Mouse (Mus musculus) olfactory bulb, adult 2 months (tissue): Measurements from ENCODE around the gene Egf. TPM values are rescaled to one million over a fixed set of nuclear protein-coding genes. Genes with fewer than 3 reads are reported as not detected.

Experiments used
- H3K27ac ChIP-seq: fragments of 200-500 bp; 2 replicates; pipeline ENCODE4 v1.5.1; 2012; ENCODE audit warnings: low read depth, low read length; ENCODE audit not compliant: insufficient read depth
- H3K4me1 ChIP-seq: fragments of 200-500 bp; 2 replicates; pipeline ENCODE4 v1.6.1; 2012; ENCODE audit warnings: low read length; ENCODE audit not compliant: control insufficient read depth, insufficient read depth
- H3K4me3 ChIP-seq: fragments of 200-500 bp; 2 replicates; pipeline ENCODE4 v1.5.1; 2012; ENCODE audit warnings: mild to moderate bottlenecking, low read depth, low read length, moderate library complexity; ENCODE audit not compliant: insufficient read depth
- CTCF ChIP-seq: fragments of 200-500 bp; IDR thresholded peaks from 2 replicates; pipeline ENCODE4 v1.5.1; 2012; ENCODE audit warnings: low read depth, mild to moderate bottlenecking, low read length, moderate library complexity; ENCODE audit not compliant: insufficient read depth
- POLR2A ChIP-seq: fragments of 200-500 bp; IDR thresholded peaks from 2 replicates; pipeline ENCODE4 v1.6.1; 2012; ENCODE audit warnings: mild to moderate bottlenecking, low read depth, low read length, moderate library complexity; ENCODE audit not compliant: insufficient read depth
- WGBS: fragments of 180-500 bp; shearing (Covaris S2); methylation state at CpG from one replicate; pipeline ENCODE4 v1.1.7; 2018; 5-methylcytosine and 5-hydroxymethylcytosine counted together
- polyA plus RNA-seq: library from polyadenylated mRNA; stranded (reverse); fragments of >200 nt; gene quantifications from 2 replicates; pipeline ENCODE4 v1.2.4, GENCODE M21; 2012; ENCODE audit warnings: low replicate concordance; ENCODE audit not compliant: missing spikeins, insufficient read depth, insufficient read length

The Egf gene
- polyA plus RNA-seq, 1 experiment: not detected

- 63% methylated on average over 2 of the region's 2 CpGs for WGBS
- Histone ChIP-seq H3K4me3 (no peak overlapping the region), H3K27ac (no peak overlapping the region), H3K4me1 (no peaks in the 10 kb centered on the region)
- TF ChIP-seq CTCF: no peak
- no peak for TF ChIP-seq POLR2A
Observed at GRCm38 (mm10) chr3:129663906-129664305, 91.2 kb downstream of the Egf start.

GRCm38 (mm10) chr3:129658776-129659175 is 96.3 kb downstream of the Egf start:
- H3K4me3 ChIP-seq: no peak overlapping the region
- H3K27ac ChIP-seq: no peak overlapping the region
- H3K4me1 ChIP-seq: no peaks in the 10 kb centered on the region
- TF ChIP-seq POLR2A (no peak), CTCF (no peak)
- 89% methylated on average over 7 of the region's 7 CpGs for WGBS

GRCm38 (mm10) chr3:129657775-129658174 is 97.3 kb downstream of the Egf start:
- H3K4me1 ChIP-seq: no peaks in the 10 kb centered on the region
- WGBS: 94% methylated on average over 11 of the region's 11 CpGs
- no peak overlapping the region for H3K4me3 ChIP-seq
- TF ChIP-seq CTCF (no peak), POLR2A (no peak)
- H3K27ac ChIP-seq: no peak overlapping the region

- no peak overlapping the region for H3K4me3 ChIP-seq
- H3K27ac ChIP-seq: no peak overlapping the region
- TF ChIP-seq POLR2A (no peak), CTCF (no peak)
- H3K4me1 ChIP-seq: no peaks in the 10 kb centered on the region
- 85% methylated on average over 9 of the region's 9 CpGs for WGBS
Observed at GRCm38 (mm10) chr3:129657222-129657621, 97.9 kb downstream of the Egf start.

- 85% methylated on average over 4 of the region's 4 CpGs for WGBS
- H3K4me1 ChIP-seq: no peaks in the 10 kb centered on the region
- TF ChIP-seq CTCF: no peak
- TF ChIP-seq POLR2A: no peak
- no peak overlapping the region for H3K4me3 ChIP-seq
- no peak overlapping the region for H3K27ac ChIP-seq
Observed at GRCm38 (mm10) chr3:129656540-129656939, 98.6 kb downstream of the Egf start.

GRCm38 (mm10) chr3:129652476-129652875 is 102.6 kb downstream of the Egf start:
- TF ChIP-seq POLR2A (no peak), CTCF (no peak)
- no peak overlapping the region for H3K4me3 ChIP-seq
- 90% methylated on average over 4 of the region's 4 CpGs for WGBS
- H3K27ac ChIP-seq: no peak overlapping the region
- no peaks in the 10 kb centered on the region for H3K4me1 ChIP-seq

- H3K4me1 ChIP-seq: no peaks in the 10 kb centered on the region
- H3K4me3 ChIP-seq: no peak overlapping the region
- no peak for TF ChIP-seq CTCF
- no peak for TF ChIP-seq POLR2A
- no peak overlapping the region for H3K27ac ChIP-seq
- WGBS: 89% methylated on average over 8 of the region's 8 CpGs
Observed at GRCm38 (mm10) chr3:129651765-129652164, 103.4 kb downstream of the Egf start.

GRCm38 (mm10) chr3:129650931-129651330 is 104.2 kb downstream of the Egf start:
- H3K4me3 ChIP-seq: no peak overlapping the region
- no peaks in the 10 kb centered on the region for H3K4me1 ChIP-seq
- WGBS: 67% methylated on average over 1 of the region's 1 CpGs
- no peak overlapping the region for H3K27ac ChIP-seq
- TF ChIP-seq CTCF (no peak), POLR2A (no peak)

GRCm38 (mm10) chr3:129650293-129650612 is 104.9 kb downstream of the Egf start:
- Histone ChIP-seq H3K4me3 (no peak overlapping the region), H3K27ac (no peak overlapping the region), H3K4me1 (no peaks in the 10 kb centered on the region)
- TF ChIP-seq POLR2A (no peak), CTCF (no peak)

- TF ChIP-seq CTCF (no peak), POLR2A (no peak)
- WGBS: 75% methylated on average over 8 of the region's 8 CpGs
Observed at GRCm38 (mm10) chr3:129649586-129650292, 105.4 kb downstream of the Egf start.

More at GRCm38 (mm10) chr3:129649586-129650292, 105.4 kb downstream of the Egf start:
- H3K4me1 ChIP-seq: no peaks in the 10 kb centered on the region
- H3K4me3 ChIP-seq: no peak overlapping the region
- H3K27ac ChIP-seq: no peak overlapping the region
